Mouse (Mus musculus): Measurements from ENCODE around the gene Eef2kmt.
"Not testable (repeated sequence)": the region's sequence is repeated elsewhere in the genome, so short reads cannot be mapped to it uniquely, and the experiment has no call there.

The Eef2kmt gene

DNA sequence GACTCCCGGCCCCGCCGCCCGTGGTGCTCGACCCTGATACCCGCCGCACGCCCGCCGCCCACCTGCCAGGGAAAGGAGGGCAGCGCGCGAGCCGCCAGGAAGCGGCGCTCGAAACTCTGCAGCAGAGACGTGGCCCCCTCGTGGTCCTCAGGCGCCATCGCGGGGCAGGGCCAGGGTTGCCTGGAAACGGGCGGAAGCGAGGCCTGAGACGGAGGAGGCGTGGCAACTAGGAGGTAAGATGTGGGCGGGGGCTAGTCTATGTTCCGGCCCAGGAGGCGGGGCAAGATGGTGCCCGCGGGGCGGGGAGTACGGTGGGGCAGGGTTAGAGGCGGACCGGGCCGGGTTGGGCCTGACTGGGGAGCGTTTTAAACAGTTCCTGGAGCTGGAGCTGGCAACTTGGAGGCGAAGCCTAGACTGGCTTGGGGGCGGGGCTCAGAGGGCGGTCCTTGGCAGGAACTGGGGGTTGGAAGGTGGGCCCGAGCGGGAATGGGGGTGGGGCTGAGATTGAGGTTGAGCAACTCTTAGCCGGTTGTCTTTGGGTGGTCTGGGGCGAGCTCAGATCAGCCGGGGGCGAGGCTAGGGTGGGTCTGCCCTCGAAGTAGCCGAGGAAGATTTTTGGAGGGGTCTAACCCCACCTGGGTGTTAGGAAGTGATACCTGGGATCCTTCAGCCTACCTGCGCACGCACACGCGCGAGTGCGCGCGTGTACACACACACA lies at the start of gene Eef2kmt:
TSS of gene Eef2kmt (minus strand) at position 205 of the 718 bp plus-strand sequence.
- peak; percentile 96 for DNase-seq (ENCODE audit: low read depth, low spot score)

DNA sequence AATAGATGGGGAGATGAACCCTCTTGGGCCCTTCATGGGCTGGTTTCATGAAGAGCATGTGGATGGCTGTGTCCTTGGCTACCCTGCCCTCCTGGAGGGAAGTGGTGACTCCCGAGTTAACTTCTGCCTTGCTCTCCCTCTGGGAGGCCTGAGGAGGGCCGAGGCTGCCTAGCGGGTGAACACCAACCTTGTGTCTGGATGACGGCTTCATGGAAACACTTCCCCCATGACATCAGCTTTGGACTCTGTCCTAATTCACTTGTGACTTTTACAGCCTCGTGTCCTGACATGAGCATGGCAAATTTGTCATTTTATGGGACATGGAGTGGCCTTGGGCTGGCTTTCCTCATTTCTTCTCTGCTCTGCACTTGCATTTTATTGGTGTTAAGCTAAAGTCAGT lies 39.5 kb upstream of the Eef2kmt start:
- DNase-seq (ENCODE audit: low read depth, low spot score): no peak

DNA sequence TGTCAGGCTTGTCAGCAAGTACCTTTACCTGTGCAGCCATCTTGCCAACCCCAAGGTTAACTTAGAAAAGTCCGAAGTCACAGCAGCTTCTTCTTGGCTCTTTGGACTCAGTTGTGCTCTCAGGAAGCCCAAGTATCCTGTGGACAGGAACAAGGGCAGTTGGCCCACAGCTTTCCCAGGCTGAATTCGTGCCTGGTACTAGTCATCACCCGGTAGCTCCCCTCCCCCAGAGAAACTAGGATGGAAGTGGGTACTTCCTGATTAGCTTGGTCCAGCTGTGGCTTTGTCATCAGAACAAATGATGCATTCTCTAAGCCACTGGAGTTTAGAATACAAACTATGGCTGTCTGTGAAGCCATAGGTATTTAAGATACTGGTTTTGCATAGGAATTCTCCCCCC lies 29.6 kb upstream of the Eef2kmt start:
- no peak for DNase-seq (ENCODE audit: low read depth, low spot score)

GRCm38 (mm10) chr16:5282686-5283085 lies 26.9 kb upstream of the Eef2kmt start:
- DNase-seq (ENCODE audit: low read depth, low spot score): no peak

- no peak for DNase-seq (ENCODE audit: low read depth, low spot score)
These were observed 23.9 kb upstream of the Eef2kmt start for GRCm38 (mm10) chr16:5279571-5280222.

- no peak for DNase-seq (ENCODE audit: low read depth, low spot score)
These were observed 16.6 kb upstream of the Eef2kmt start for GRCm38 (mm10) chr16:5272371-5272770.

- no peak for DNase-seq (ENCODE audit: low read depth, low spot score)
These were observed 15.7 kb upstream of the Eef2kmt start for GRCm38 (mm10) chr16:5271411-5272035.

- no peak for DNase-seq (ENCODE audit: low read depth, low spot score)
These were observed 8.1 kb upstream of the Eef2kmt start for GRCm38 (mm10) chr16:5263926-5264325.

- DNase-seq (ENCODE audit: low read depth, low spot score): no peak
These were observed 7.4 kb upstream of the Eef2kmt start for GRCm38 (mm10) chr16:5263156-5263555.

GRCm38 (mm10) chr16:5255081-5255740 lies 572 bp downstream of the Eef2kmt start:
- DNase-seq (ENCODE audit: low read depth, low spot score): peak; percentile 15

- peak; percentile 86 for DNase-seq (ENCODE audit: low read depth, low spot score)
These were observed 1.3 kb downstream of the Eef2kmt start for GRCm38 (mm10) chr16:5254346-5255025.

- no peak for DNase-seq (ENCODE audit: low read depth, low spot score)
These were observed 3.5 kb downstream of the Eef2kmt start for GRCm38 (mm10) chr16:5252260-5252659.

GRCm38 (mm10) chr16:5250891-5251290 lies 4.9 kb downstream of the Eef2kmt start:
- no peak for DNase-seq (ENCODE audit: low read depth, low spot score)

DNA sequence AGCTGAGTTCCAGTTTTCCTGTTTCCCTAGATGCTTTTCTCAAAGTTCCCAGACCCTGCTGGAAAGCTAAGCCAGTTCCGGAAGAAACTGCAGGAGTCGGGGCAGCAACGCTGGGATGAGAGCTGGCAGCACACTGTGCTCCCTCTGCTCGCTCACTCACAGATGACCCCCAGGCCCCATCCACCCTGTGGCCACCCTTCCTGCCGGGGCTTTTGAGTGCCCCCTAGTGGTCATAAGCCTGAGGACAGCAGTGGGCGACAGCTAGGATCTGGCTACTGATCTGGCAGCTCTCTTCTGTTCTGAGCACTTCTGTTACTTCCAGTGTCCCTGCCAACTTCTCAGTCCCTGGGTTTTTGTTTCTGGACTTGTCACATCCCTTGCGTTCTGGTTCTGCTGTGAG lies 11.4 kb downstream of the Eef2kmt start:
- DNase-seq (ENCODE audit: low read depth, low spot score): peak; percentile 45

GRCm38 (mm10) chr16:5242882-5243281 lies 12.9 kb downstream of the Eef2kmt start:
- DNase-seq (ENCODE audit: low read depth, low spot score): no peak

- DNase-seq (ENCODE audit: low read depth, low spot score): no peak
These were observed 13.4 kb downstream of the Eef2kmt start for GRCm38 (mm10) chr16:5242355-5242754.

- peak; percentile 96 for DNase-seq (ENCODE audit: low read depth, low spot score)
These were observed 22.1 kb downstream of the Eef2kmt start, which contains the start of gene Alg1 for GRCm38 (mm10) chr16:5233418-5234313. Alg1 (plus strand) TSS chr16:5233621.

DNA sequence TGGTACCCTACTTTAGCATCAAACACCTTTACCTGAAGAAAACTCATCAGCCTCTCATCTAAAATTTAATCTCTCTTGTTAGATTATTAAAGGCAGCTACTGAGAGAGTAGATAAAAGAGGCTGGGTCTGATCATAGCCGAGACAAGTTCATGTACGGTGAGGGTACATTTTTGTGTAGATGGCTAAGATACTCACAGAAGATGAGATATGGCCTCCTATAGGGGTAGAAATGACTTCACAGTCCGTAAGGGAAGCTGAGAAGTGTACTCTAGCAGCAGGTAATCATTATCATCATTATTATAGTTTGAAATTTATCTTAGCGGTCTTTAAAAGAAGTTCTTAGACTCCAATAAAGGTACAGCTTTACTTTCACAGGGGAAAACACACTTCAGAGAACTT lies 22.8 kb downstream of the Eef2kmt start:
- DNase-seq (ENCODE audit: low read depth, low spot score): no peak

- DNase-seq (ENCODE audit: low read depth, low spot score): not testable (repeated sequence)
These were observed 27.7 kb downstream of the Eef2kmt start for GRCm38 (mm10) chr16:5228103-5228502.

DNA sequence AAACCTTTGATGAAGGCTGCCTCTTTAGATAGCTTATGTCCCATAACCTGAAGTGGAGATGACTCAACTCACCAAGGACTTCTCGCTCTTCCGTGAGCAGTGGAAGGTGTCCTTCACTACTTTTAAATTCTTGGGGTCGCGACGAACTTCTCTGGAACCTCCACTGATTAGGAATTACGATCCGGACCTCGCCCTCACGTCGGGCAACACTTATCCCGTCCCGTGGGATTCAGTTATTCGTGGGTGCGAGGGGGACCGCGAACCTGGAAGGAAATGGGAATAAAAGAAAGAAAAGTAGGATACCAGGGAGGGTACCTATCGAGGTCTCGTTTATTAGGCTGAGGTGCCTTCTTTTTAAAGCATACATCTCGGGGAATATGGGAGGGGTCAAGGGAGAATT lies 28.3 kb downstream of the Eef2kmt start:
- DNase-seq (ENCODE audit: low read depth, low spot score): not testable (repeated sequence)

Measured in skeletal muscle tissue, adult 2 months (tissue).